Mouse (Mus musculus): Measurements from ENCODE around the gene Ctbp2. TPM values are rescaled to one million over a fixed set of nuclear protein-coding genes. Genes with fewer than 3 reads are reported as not detected.

Gene Ctbp2
- polyA plus RNA-seq, 2 experiments = 7.3 to 8.4 TPM

- no peak for ATAC-seq (ENCODE audit: insufficient read depth)
- Histone ChIP-seq H3K27ac (no peak overlapping the region), H3K27me3 (ENCODE audit: control insufficient read depth, insufficient read depth, low read length) (no peaks in the 10 kb centered on the region), H3K4me3 (ENCODE audit: insufficient read depth in 1 of 2, low read depth in 2 of 2, low read length in 2 of 2) (no peak overlapping the region), H3K4me2 (ENCODE audit: low read depth) (no peak overlapping the region), H3K9ac (replicated peaks) (no peak overlapping the region), H3K36me3 (replicated peaks; ENCODE audit: control insufficient read depth, insufficient read depth, low read depth) (no peaks in the 10 kb centered on the region), H3K9me3 (ENCODE audit: control insufficient read depth, low read length) (no peaks in the 10 kb centered on the region), H3K4me1 (replicated peaks; ENCODE audit: control insufficient read depth in 2 of 2, insufficient read depth in 2 of 2, low read length in 1 of 2) (peaks cover 0 to 3% of the 10 kb centered on the region in 2 experiments; a peak in 1 of 4 replicates)
- TF ChIP-seq EP300 (IDR thresholded peaks at IDR 0.05; ENCODE audit: low read depth) (no peak), CTCF (IDR thresholded peaks at IDR 0.05; ENCODE audit: low read depth) (no peak)
- 51% methylated on average over 4 of the region's 4 CpGs for WGBS (ENCODE audit: insufficient replicate concordance)
- no peak for DNase-seq (ENCODE audit: low read depth in 3 of 3, low spot score in 3 of 3)
Observed at GRCm38 (mm10) chr7:133011611-133012010, 112.5 kb downstream of the Ctbp2 start.

DNA sequence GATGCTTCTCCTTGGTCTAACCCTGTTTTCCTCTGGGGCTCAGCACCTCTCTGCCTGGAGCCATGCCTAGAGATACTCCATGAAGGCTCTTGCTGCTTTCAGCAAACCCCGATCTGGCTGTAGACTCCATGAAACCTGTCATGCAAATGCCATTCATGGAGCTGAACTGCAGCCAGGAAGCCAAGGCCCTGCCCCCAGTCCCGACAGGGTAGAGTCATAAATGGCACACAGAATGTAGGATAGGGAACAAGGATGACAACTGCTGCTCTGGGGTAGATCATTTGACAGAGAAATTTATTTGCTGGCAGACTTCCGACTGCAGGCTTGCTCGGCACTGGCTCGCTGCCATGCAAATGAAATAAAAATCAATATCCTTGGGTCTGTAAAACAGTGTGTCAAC lies 113.0 kb downstream of the Ctbp2 start:
- H3K4me2 ChIP-seq (ENCODE audit: low read depth) = no peak overlapping the region
- H3K4me1 ChIP-seq (replicated peaks; ENCODE audit: control insufficient read depth in 2 of 2, insufficient read depth in 2 of 2, low read length in 1 of 2) = peaks cover 0 to 3% of the 10 kb centered on the region in 2 experiments; a peak in 1 of 4 replicates
- WGBS (ENCODE audit: insufficient replicate concordance) = 58% methylated on average over 5 of the region's 5 CpGs
- DNase-seq (ENCODE audit: low read depth in 3 of 3, low spot score in 3 of 3) (no peak), ATAC-seq (ENCODE audit: insufficient read depth) (no peak)
- H3K4me3 ChIP-seq (ENCODE audit: insufficient read depth in 1 of 2, low read depth in 2 of 2, low read length in 2 of 2) = no peak overlapping the region
- H3K9me3 ChIP-seq (ENCODE audit: control insufficient read depth, low read length) = no peaks in the 10 kb centered on the region
- no peaks in the 10 kb centered on the region for H3K27me3 ChIP-seq (ENCODE audit: control insufficient read depth, insufficient read depth, low read length)
- no peaks in the 10 kb centered on the region for H3K36me3 ChIP-seq (replicated peaks; ENCODE audit: control insufficient read depth, insufficient read depth, low read depth)
- no peak overlapping the region for H3K27ac ChIP-seq
- H3K9ac ChIP-seq (replicated peaks) = no peak overlapping the region
- TF ChIP-seq EP300 (IDR thresholded peaks at IDR 0.05; ENCODE audit: low read depth) (no peak), CTCF (IDR thresholded peaks at IDR 0.05; ENCODE audit: low read depth) (no peak)

DNA sequence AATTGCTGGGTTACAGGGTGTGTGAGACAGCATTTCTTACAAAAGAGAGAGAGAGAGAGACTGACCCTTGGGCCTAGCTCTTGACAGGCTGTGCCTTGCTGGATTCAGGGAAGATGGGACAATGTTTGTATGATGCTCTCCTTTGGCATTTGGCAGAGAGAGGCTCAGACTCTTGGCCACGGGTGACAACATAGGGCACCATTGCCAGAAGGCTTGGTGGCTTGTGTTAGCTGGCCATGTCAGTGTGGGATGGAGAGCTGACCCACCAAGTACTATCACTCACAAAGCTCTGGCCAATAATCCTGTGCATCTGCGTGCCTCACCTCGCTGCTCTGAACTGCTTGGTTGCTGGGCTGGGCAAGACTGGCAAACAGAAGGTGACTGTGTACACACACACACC lies 113.7 kb downstream of the Ctbp2 start:
- ATAC-seq (ENCODE audit: insufficient read depth) = no peak
- H3K4me1 ChIP-seq (replicated peaks; ENCODE audit: control insufficient read depth in 2 of 2, insufficient read depth in 2 of 2, low read length in 1 of 2) = peaks cover 0 to 3% of the 10 kb centered on the region in 2 experiments; a peak in 1 of 4 replicates
- H3K36me3 ChIP-seq (replicated peaks; ENCODE audit: control insufficient read depth, insufficient read depth, low read depth) = no peaks in the 10 kb centered on the region
- no peak overlapping the region for H3K9ac ChIP-seq (replicated peaks)
- DNase-seq (ENCODE audit: low read depth in 3 of 3, low spot score in 3 of 3) = no peak
- H3K4me3 ChIP-seq (ENCODE audit: insufficient read depth in 1 of 2, low read depth in 2 of 2, low read length in 2 of 2) = no peak overlapping the region
- WGBS (ENCODE audit: insufficient replicate concordance) = 62% methylated on average over 3 of the region's 3 CpGs
- no peak overlapping the region for H3K27ac ChIP-seq
- no peaks in the 10 kb centered on the region for H3K27me3 ChIP-seq (ENCODE audit: control insufficient read depth, insufficient read depth, low read length)
- no peak for TF ChIP-seq EP300 (IDR thresholded peaks at IDR 0.05; ENCODE audit: low read depth)
- no peak for TF ChIP-seq CTCF (IDR thresholded peaks at IDR 0.05; ENCODE audit: low read depth)
- H3K4me2 ChIP-seq (ENCODE audit: low read depth) = no peak overlapping the region
- H3K9me3 ChIP-seq (ENCODE audit: control insufficient read depth, low read length) = no peaks in the 10 kb centered on the region

- ATAC-seq (ENCODE audit: insufficient read depth) = no peak
- H3K27me3 ChIP-seq (ENCODE audit: control insufficient read depth, insufficient read depth, low read length) = no peaks in the 10 kb centered on the region
- no peak for TF ChIP-seq EP300 (IDR thresholded peaks at IDR 0.05; ENCODE audit: low read depth)
- TF ChIP-seq CTCF (IDR thresholded peaks at IDR 0.05; ENCODE audit: low read depth) = no peak
Observed at GRCm38 (mm10) chr7:133009676-133010075, 114.5 kb downstream of the Ctbp2 start.

GRCm38 (mm10) chr7:133008663-133009062 lies 115.5 kb downstream of the Ctbp2 start:
- Histone ChIP-seq H3K27me3 (ENCODE audit: control insufficient read depth, insufficient read depth, low read length) (no peaks in the 10 kb centered on the region), H3K4me2 (ENCODE audit: low read depth) (no peak overlapping the region), H3K27ac (no peak overlapping the region), H3K4me1 (replicated peaks; ENCODE audit: control insufficient read depth in 2 of 2, insufficient read depth in 2 of 2, low read length in 1 of 2) (peaks cover 0 to 3% of the 10 kb centered on the region in 2 experiments; a peak in 1 of 4 replicates), H3K9me3 (ENCODE audit: control insufficient read depth, low read length) (no peaks in the 10 kb centered on the region), H3K4me3 (ENCODE audit: insufficient read depth in 1 of 2, low read depth in 2 of 2, low read length in 2 of 2) (no peak overlapping the region), H3K9ac (replicated peaks) (no peak overlapping the region), H3K36me3 (replicated peaks; ENCODE audit: control insufficient read depth, insufficient read depth, low read depth) (no peaks in the 10 kb centered on the region)
- no peak for DNase-seq (ENCODE audit: low read depth in 3 of 3, low spot score in 3 of 3)
- TF ChIP-seq CTCF (IDR thresholded peaks at IDR 0.05; ENCODE audit: low read depth) (no peak), EP300 (IDR thresholded peaks at IDR 0.05; ENCODE audit: low read depth) (no peak)
- 73% methylated on average over 4 of the region's 4 CpGs for whole genome bisulfite sequencing (ENCODE audit: insufficient replicate concordance)
- no peak for ATAC-seq (ENCODE audit: insufficient read depth)

More at GRCm38 (mm10) chr7:133009676-133010075, 114.5 kb downstream of the Ctbp2 start:
- Histone ChIP-seq H3K36me3 (replicated peaks; ENCODE audit: control insufficient read depth, insufficient read depth, low read depth) (no peaks in the 10 kb centered on the region), H3K4me2 (ENCODE audit: low read depth) (no peak overlapping the region), H3K9me3 (ENCODE audit: control insufficient read depth, low read length) (no peaks in the 10 kb centered on the region), H3K9ac (replicated peaks) (no peak overlapping the region), H3K27ac (no peak overlapping the region), H3K4me3 (ENCODE audit: insufficient read depth in 1 of 2, low read depth in 2 of 2, low read length in 2 of 2) (no peak overlapping the region), H3K4me1 (replicated peaks; ENCODE audit: control insufficient read depth in 2 of 2, insufficient read depth in 2 of 2, low read length in 1 of 2) (peaks cover 0 to 3% of the 10 kb centered on the region in 2 experiments; a peak in 1 of 4 replicates)
- no peak for DNase-seq (ENCODE audit: low read depth in 3 of 3, low spot score in 3 of 3)
- 68% methylated on average over 8 of the region's 8 CpGs for WGBS (ENCODE audit: insufficient replicate concordance)
